Mouse (Mus musculus) forebrain, embryonic 15.5 days (tissue): ENCODE measurements around the gene Rrp36. TPM values are rescaled to one million over a fixed set of nuclear protein-coding genes. Genes with fewer than 3 reads are reported as not detected.

Experiments
- ATAC-seq: fragments of 200-750 bp; cut with Nextera tagmentation; replicated peaks from 2 replicates; pipeline ENCODE4 v1.8.0; 2017; ENCODE audit warnings: mild to moderate bottlenecking, moderate TSS enrichment, moderate library complexity
- H3K27ac ChIP-seq: fragments of 300-500 bp; sonication (generic); replicated peaks from 2 replicates; pipeline ENCODE4 v1.5.1; 2015; ENCODE audit warnings: mild to moderate bottlenecking, inconsistent platforms
- H3K27me3 ChIP-seq: fragments of 300-500 bp; sonication (generic); 2 replicates; pipeline ENCODE4 v1.6.1; 2015; ENCODE audit warnings: inconsistent platforms
- H3K36me3 ChIP-seq: fragments of 300-500 bp; sonication (generic); 2 replicates; pipeline ENCODE4 v1.6.1; 2015; ENCODE audit warnings: mild to moderate bottlenecking, inconsistent platforms
- H3K4me1 ChIP-seq: fragments of 300-500 bp; sonication (generic); 2 replicates; pipeline ENCODE4 v1.6.1; 2015; ENCODE audit warnings: inconsistent platforms
- H3K4me2 ChIP-seq: fragments of 300-500 bp; sonication (generic); replicated peaks from 2 replicates; pipeline ENCODE4 v1.6.1; 2015; ENCODE audit warnings: mild to moderate bottlenecking, inconsistent platforms
- H3K4me3 ChIP-seq: fragments of 300-500 bp; sonication (generic); 2 replicates; pipeline ENCODE4 v1.5.1; 2015; ENCODE audit warnings: mild to moderate bottlenecking, inconsistent platforms
- H3K9ac ChIP-seq: fragments of 300-500 bp; sonication (generic); replicated peaks from 2 replicates; pipeline ENCODE4 v1.6.1; 2015; ENCODE audit warnings: mild to moderate bottlenecking, inconsistent platforms
- H3K9me3 ChIP-seq: fragments of 300-500 bp; sonication (generic); 2 replicates; pipeline ENCODE4 v1.6.1; 2016; ENCODE audit warnings: inconsistent platforms
- WGBS: fragments of 180-500 bp; shearing (Covaris S2); methylation state at CpG from one replicate; pipeline ENCODE4 v1.1.7; 2015; ENCODE audit warnings: mixed read lengths; 5-methylcytosine and 5-hydroxymethylcytosine counted together
- polyA plus RNA-seq: library from polyadenylated mRNA; unstranded; fragments of >200 nt; fragmentation: Nextera tagmentation; extraction: Ambion mirVana; gene quantifications from 2 replicates; pipeline ENCODE4 v1.2.1, GENCODE M21; 2015

Gene Rrp36
- polyA plus RNA-seq, 1 experiment from 2014 or later, result 49.5 TPM

- peak overlapping the region; percentile 65; the same call in 1 of the 2 replicates for H3K27ac ChIP-seq
- H3K36me3 ChIP-seq, result peaks cover 52% of the 10 kb centered on the region
- peak overlapping the region; percentile 53 for H3K9ac ChIP-seq
- 27% methylated on average over 12 of the region's 12 CpGs for whole genome bisulfite sequencing
- H3K4me2 ChIP-seq, result peak overlapping the region; percentile 87
- peak overlapping the region; percentile 99 for H3K4me3 ChIP-seq
- no peaks in the 10 kb centered on the region for H3K9me3 ChIP-seq
- H3K4me1 ChIP-seq, result peaks cover 26% of the 10 kb centered on the region
- H3K27me3 ChIP-seq, result no peaks in the 10 kb centered on the region
- ATAC-seq, result peak; percentile 6; the same call in 1 of the 2 replicates
These were observed 7.4 kb upstream of the Rrp36 start for GRCm38 (mm10) chr17:46681466-46682118.

- Histone ChIP-seq H3K4me2 (peak within 1 kb of the TSS; percentile 87), H3K9me3 (no peaks in the 10 kb centered on the region), H3K4me3 (peak within 1 kb of the TSS; percentile 99), H3K36me3 (peaks cover 52% of the 10 kb centered on the region), H3K4me1 (peaks cover 26% of the 10 kb centered on the region), H3K27ac (peak within 1 kb of the TSS; percentile 94), H3K27me3 (no peaks in the 10 kb centered on the region), H3K9ac (peak within 1 kb of the TSS; percentile 80)
- WGBS, result under 1% methylated on average over 49 of the region's 49 CpGs
- peak; percentile 97 for ATAC-seq
These were observed 6.7 kb upstream of the Rrp36 start, which contains the start of gene Klhdc3 for GRCm38 (mm10) chr17:46680760-46681373. TSS of gene Klhdc3 (minus strand) at chr17:46680914.

- WGBS, result under 1% methylated on average over 34 of the region's 34 CpGs
- no peaks in the 10 kb centered on the region for H3K27me3 ChIP-seq
- ATAC-seq, result peak; percentile 14
- peak overlapping the region; percentile 99 for H3K4me3 ChIP-seq
- peaks cover 26% of the 10 kb centered on the region for H3K4me1 ChIP-seq
- peak overlapping the region; percentile 80 for H3K9ac ChIP-seq
- peaks cover 52% of the 10 kb centered on the region for H3K36me3 ChIP-seq
- no peaks in the 10 kb centered on the region for H3K9me3 ChIP-seq
- H3K4me2 ChIP-seq, result peak overlapping the region; percentile 62
- peak overlapping the region; percentile 94 for H3K27ac ChIP-seq
These were observed 5.9 kb upstream of the Rrp36 start for GRCm38 (mm10) chr17:46679843-46680759.

GRCm38 (mm10) chr17:46678911-46679310 is 4.8 kb upstream of the Rrp36 start:
- Histone ChIP-seq H3K4me3 (peak overlapping the region; percentile 99; the same call in 1 of the 2 replicates), H3K9ac (peak overlapping the region; percentile 80; the same call in 1 of the 2 replicates), H3K27me3 (no peaks in the 10 kb centered on the region), H3K9me3 (no peaks in the 10 kb centered on the region), H3K27ac (no peak overlapping the region), H3K4me1 (peaks cover 34% of the 10 kb centered on the region), H3K4me2 (peak overlapping the region; percentile 62; the same call in 1 of the 2 replicates), H3K36me3 (peaks cover 44% of the 10 kb centered on the region)
- WGBS, result 68% methylated on average over 9 of the region's 9 CpGs
- no peak for ATAC-seq

GRCm38 (mm10) chr17:46678416-46678815 is 4.3 kb upstream of the Rrp36 start, which contains the start of gene Mea1:
TSS of gene Mea1 (plus strand) at chr17:46678793.
- no peak within 1 kb of the TSS for H3K27ac ChIP-seq
- WGBS, result 92% methylated on average over 8 of the region's 9 CpGs
- H3K27me3 ChIP-seq, result no peaks in the 10 kb centered on the region

GRCm38 (mm10) chr17:46674530-46675283 is 555 bp upstream of the Rrp36 start:
- Histone ChIP-seq H3K4me2 (peak overlapping the region; percentile 83), H3K9ac (peak overlapping the region; percentile 60), H3K27me3 (no peaks in the 10 kb centered on the region), H3K36me3 (peaks cover 37% of the 10 kb centered on the region), H3K27ac (peak overlapping the region; percentile 69), H3K4me3 (peak overlapping the region; percentile 73), H3K9me3 (no peaks in the 10 kb centered on the region), H3K4me1 (peaks cover 33% of the 10 kb centered on the region)
- ATAC-seq, result peak; percentile 53
- WGBS, result 13% methylated on average over 14 of the region's 15 CpGs

More at GRCm38 (mm10) chr17:46678416-46678815, 4.3 kb upstream of the Rrp36 start, which contains the start of gene Mea1:
- peaks cover 39% of the 10 kb centered on the region for H3K36me3 ChIP-seq
- H3K9me3 ChIP-seq, result no peaks in the 10 kb centered on the region
- ATAC-seq, result no peak
- H3K4me2 ChIP-seq, result peak within 1 kb of the TSS; percentile 62
- H3K9ac ChIP-seq, result peak within 1 kb of the TSS; percentile 80
- peak within 1 kb of the TSS; percentile 99 for H3K4me3 ChIP-seq
- H3K4me1 ChIP-seq, result peaks cover 37% of the 10 kb centered on the region

GRCm38 (mm10) chr17:46669911-46670310 is 4.2 kb downstream of the Rrp36 start:
- Histone ChIP-seq H3K27me3 (no peaks in the 10 kb centered on the region), H3K4me3 (no peak overlapping the region), H3K36me3 (peaks cover 34% of the 10 kb centered on the region), H3K27ac (no peak overlapping the region), H3K9me3 (no peaks in the 10 kb centered on the region), H3K4me2 (no peak overlapping the region), H3K4me1 (peaks cover 18% of the 10 kb centered on the region), H3K9ac (no peak overlapping the region)
- WGBS, result 96% methylated on average over 10 of the region's 10 CpGs
- no peak for ATAC-seq

- H3K4me1 ChIP-seq, result no peaks in the 10 kb centered on the region; the same call in 1 of the 2 replicates
- H3K27me3 ChIP-seq, result no peaks in the 10 kb centered on the region
- H3K4me2 ChIP-seq, result no peak overlapping the region
- ATAC-seq, result no peak
- no peaks in the 10 kb centered on the region for H3K9me3 ChIP-seq
- H3K27ac ChIP-seq, result no peak overlapping the region
- H3K36me3 ChIP-seq, result peaks cover 53% of the 10 kb centered on the region
- H3K9ac ChIP-seq, result no peak overlapping the region
- 89% methylated on average over 16 of the region's 16 CpGs for WGBS
- no peak overlapping the region for H3K4me3 ChIP-seq
These were observed 6.4 kb downstream of the Rrp36 start for GRCm38 (mm10) chr17:46667712-46668111.

GRCm38 (mm10) chr17:46662730-46663129 is 11.4 kb downstream of the Rrp36 start:
- no peaks in the 10 kb centered on the region for H3K27me3 ChIP-seq
- H3K36me3 ChIP-seq, result peaks cover 80% of the 10 kb centered on the region
- H3K4me1 ChIP-seq, result no peaks in the 10 kb centered on the region
- no peak overlapping the region for H3K4me2 ChIP-seq
- no peak overlapping the region for H3K27ac ChIP-seq
- no peak overlapping the region for H3K9ac ChIP-seq
- no peak for ATAC-seq
- 88% methylated on average over 5 of the region's 5 CpGs for WGBS
- no peak overlapping the region for H3K4me3 ChIP-seq
- no peaks in the 10 kb centered on the region for H3K9me3 ChIP-seq

- Histone ChIP-seq H3K4me2 (no peak overlapping the region), H3K9me3 (no peaks in the 10 kb centered on the region), H3K27me3 (no peaks in the 10 kb centered on the region), H3K4me3 (no peak overlapping the region), H3K4me1 (no peaks in the 10 kb centered on the region), H3K36me3 (peaks cover 84% of the 10 kb centered on the region), H3K9ac (no peak overlapping the region), H3K27ac (no peak overlapping the region)
- WGBS, result 89% methylated on average over 12 of the region's 12 CpGs
- no peak for ATAC-seq
These were observed 12.2 kb downstream of the Rrp36 start for GRCm38 (mm10) chr17:46661981-46662380.

GRCm38 (mm10) chr17:46661351-46661750 is 12.8 kb downstream of the Rrp36 start:
- WGBS, result 96% methylated on average over 9 of the region's 9 CpGs
- Histone ChIP-seq H3K9me3 (no peaks in the 10 kb centered on the region), H3K36me3 (peaks cover 86% of the 10 kb centered on the region)

More at GRCm38 (mm10) chr17:46661351-46661750, 12.8 kb downstream of the Rrp36 start:
- no peak overlapping the region for H3K27ac ChIP-seq
- no peak for ATAC-seq
- no peak overlapping the region for H3K4me2 ChIP-seq
- no peaks in the 10 kb centered on the region for H3K4me1 ChIP-seq
- no peak overlapping the region for H3K4me3 ChIP-seq
- H3K9ac ChIP-seq, result no peak overlapping the region
- no peaks in the 10 kb centered on the region for H3K27me3 ChIP-seq
